12 mouse cellular contexts compared by ENCODE assay signal in the genomic region with DNA sequence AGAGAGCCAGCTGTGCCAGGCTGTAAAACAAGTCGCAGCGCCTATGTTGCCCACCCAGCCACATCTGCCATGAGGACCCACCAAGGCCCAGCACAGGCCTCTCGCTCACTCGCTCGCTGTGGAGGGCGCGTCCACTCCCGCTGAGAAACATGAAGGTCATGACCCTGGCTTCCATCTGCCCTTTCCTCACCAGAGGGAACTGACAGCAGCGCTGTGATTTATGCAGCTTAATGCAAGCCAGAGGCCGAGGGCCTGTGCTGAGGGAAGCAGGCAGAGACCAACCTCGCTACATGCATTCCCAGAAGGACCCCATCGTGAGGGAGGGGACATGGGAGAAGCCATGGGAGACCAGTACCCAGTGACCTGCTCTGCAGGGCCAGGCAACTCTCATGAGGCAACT.
A peak's percentile ranks its signal among the peaks of the same experiment; 100 is the strongest.
DNase-seq lines count a peak whose midpoint lies in the region; ATAC-seq lines count a peak whose summit lies in the region.
"Had no signal": no experiment of that assay in that cellular context is flagged by ENCODE, and none has a peak within 500 bp of the region (broad histone marks: within the 10 kb centered on the region; RNA-seq: fewer than 3 reads in every experiment).

No protein-coding gene starts in this region.

- no peak overlapping the region for H3K4me3 ChIP-seq in forebrain, embryonic 10.5 days
- H3K4me3 ChIP-seq in forebrain, embryonic 14.5 days (ENCODE audit: low read depth, low read length) = no peak overlapping the region
- H3K4me3 ChIP-seq: gastrocnemius, adult 2 months; limb, embryonic 15.5 days; midbrain, embryonic 13.5 days had no signal

- H3K36me3 ChIP-seq in forebrain, embryonic 10.5 days (replicated peaks) = no peaks in the 10 kb centered on the region
- no peaks in the 10 kb centered on the region for H3K36me3 ChIP-seq in forebrain, embryonic 14.5 days (ENCODE audit: control insufficient read depth, insufficient read depth, low read length)
- H3K36me3 ChIP-seq: limb, embryonic 15.5 days; midbrain, embryonic 13.5 days had no signal

- no peak overlapping the region for H3K4me2 ChIP-seq in forebrain, embryonic 14.5 days (ENCODE audit: low read length)
- H3K4me2 ChIP-seq: limb, embryonic 15.5 days; midbrain, embryonic 13.5 days had no signal

- peaks cover 91% of the 10 kb centered on the region for H3K27me3 ChIP-seq in forebrain, embryonic 10.5 days (ENCODE audit: poor library complexity, severe bottlenecking)
- no peaks in the 10 kb centered on the region; the same call in 1 of the 2 replicates for H3K27me3 ChIP-seq in forebrain, embryonic 14.5 days (replicated peaks; ENCODE audit: control insufficient read depth, insufficient read depth, low read length)

- DNase-seq in forebrain, embryonic 10.5 days (ENCODE audit: extremely low spot score, low spot score) = no peak
- DNase-seq in forebrain, embryonic 14.5 days (ENCODE audit: low spot score) = no peak
- DNase-seq in adrenal gland, adult (ENCODE audit: inconsistent age in 2 of 2, low spot score in 1 of 2) = peak; percentile 50 to 84
- DNase-seq in embryo, embryonic 9.5 days (ENCODE audit: extremely low spot score) = peak; percentile 81
- peak; percentile 43 to 50 for DNase-seq in kidney, postnatal 25 days
- no peak for DNase-seq in thymus, postnatal 36 days
- no peak for DNase-seq in heart, adult 18-20 months
- DNase-seq in spleen, adult 18-20 months = no peak
- DNase-seq: gastrocnemius, adult 2 months had no signal

- no peak overlapping the region for H3K9ac ChIP-seq in forebrain, embryonic 14.5 days (ENCODE audit: low read length)
- H3K9ac ChIP-seq: limb, embryonic 15.5 days; midbrain, embryonic 13.5 days had no signal

- H3K9me3 ChIP-seq in forebrain, embryonic 10.5 days = no peaks in the 10 kb centered on the region
- H3K9me3 ChIP-seq in forebrain, embryonic 14.5 days (replicated peaks; ENCODE audit: control insufficient read depth, low read length) = no peaks in the 10 kb centered on the region
- H3K9me3 ChIP-seq: limb, embryonic 15.5 days; midbrain, embryonic 13.5 days had no signal

- no peak for ATAC-seq in forebrain, embryonic 14.5 days
- ATAC-seq: lung, postnatal 0 days; midbrain, embryonic 13.5 days had no signal

- H3K4me1 ChIP-seq in forebrain, embryonic 10.5 days = peaks cover 37% of the 10 kb centered on the region
- no peaks in the 10 kb centered on the region for H3K4me1 ChIP-seq in forebrain, embryonic 14.5 days (ENCODE audit: control insufficient read depth, insufficient read depth, low read length)

- WGBS in forebrain, embryonic 10.5 days = 64% methylated on average over 12 of the region's 12 CpGs
- WGBS in forebrain, embryonic 14.5 days = 78% methylated on average over 12 of the region's 12 CpGs

- 0 out of 2 replicates have a peak overlapping the region, but pooled peaks have one; percentile 20 for H3K27ac ChIP-seq in forebrain, embryonic 10.5 days
- H3K27ac ChIP-seq in forebrain, embryonic 14.5 days (ENCODE audit: low read depth, low read length) = no peak overlapping the region
- H3K27ac ChIP-seq: gastrocnemius, adult 2 months; limb, embryonic 15.5 days; midbrain, embryonic 13.5 days had no signal

Comparison
In these comparisons a context has a peak if more than half of its experiments do, and no peak if none do; other contexts are left out.
1. DNase-seq: peak in adrenal gland, adult (2 of 2), embryo, embryonic 9.5 days (single experiment) and kidney, postnatal 25 days (2 of 2); none in forebrain, embryonic 10.5 days (single experiment), forebrain, embryonic 14.5 days (single experiment), thymus, postnatal 36 days (0 of 2), heart, adult 18-20 months (0 of 2) and spleen, adult 18-20 months (0 of 2).